Mouse (Mus musculus) liver, adult 2 months (tissue): ENCODE measurements around the gene Ccsap.

ENCODE experiments used
- CTCF ChIP-seq: fragments of 200-500 bp; IDR thresholded peaks from 2 replicates; pipeline ENCODE4 v1.5.1; 2011; ENCODE audit warnings: low read depth, low read length, control low read depth
- POLR2A ChIP-seq: fragments of 200-500 bp; IDR thresholded peaks from 2 replicates; pipeline ENCODE4 v1.6.1; 2011; ENCODE audit warnings: low read length, control low read depth; ENCODE audit not compliant: insufficient read depth; ENCODE audit errors: extremely low read depth

- TF ChIP-seq CTCF, result no peak
- TF ChIP-seq POLR2A, result no peak
These were observed 23.7 kb downstream of the Ccsap start for GRCm38 (mm10) chr8:123836354-123836753.
